Mouse (Mus musculus): Measurements from ENCODE around the gene Grcc10. TPM values are rescaled to one million over a fixed set of nuclear protein-coding genes. Genes with fewer than 3 reads are reported as not detected.

Gene Grcc10
- polyA plus RNA-seq (2012; ENCODE audit: low replicate concordance) = 14.7 and 16.6 TPM in 2 replicates

GRCm38 (mm10) chr6:124740888-124741761, at the start of gene Grcc10:
TSS of gene Grcc10 (minus strand) at chr6:124741374.

GRCm38 (mm10) chr6:124779222-124779983, 38.2 kb upstream of the Grcc10 start, which contains the start of gene Lrrc23:
TSS of gene Lrrc23 (minus strand) at chr6:124779727.

GRCm38 (mm10) chr6:124769101-124769765, 28.1 kb upstream of the Grcc10 start, which contains the start of gene Eno2:
TSS of gene Eno2 (minus strand) at chr6:124769673.

GRCm38 (mm10) chr6:124755831-124756595, 14.8 kb upstream of the Grcc10 start, which contains the start of the genes Gm45234 and Atn1:
TSS of gene Gm45234 (minus strand) at chr6:124756021.
TSS of gene Atn1 (minus strand) at chr6:124756524.

DNA sequence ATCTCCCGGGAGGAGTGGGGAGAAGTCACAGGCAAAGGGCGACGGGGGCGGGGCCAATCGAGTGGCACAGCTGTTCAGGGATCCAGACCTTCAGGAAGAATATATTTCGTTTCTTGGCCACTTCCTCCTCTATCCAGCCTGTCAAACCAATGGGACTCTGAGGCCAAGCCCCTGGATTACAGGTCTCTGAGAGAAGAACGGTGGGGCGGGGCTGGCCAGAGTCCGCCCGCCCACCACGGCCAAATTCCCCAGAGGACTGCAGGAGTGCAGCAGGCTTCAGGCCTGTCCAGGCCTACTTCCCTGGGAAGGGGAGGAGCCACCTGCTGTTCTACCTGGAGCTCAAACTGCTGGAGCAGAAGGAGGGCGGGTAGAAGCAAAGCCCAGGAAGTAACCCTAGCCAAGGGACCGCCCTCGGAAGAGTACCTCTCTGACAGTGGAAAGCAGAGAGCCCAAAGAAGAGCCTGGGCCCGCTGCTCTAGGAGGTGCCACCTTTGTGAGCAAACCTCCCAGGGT, 2.6 kb downstream of the Grcc10 start, which contains the start of gene Ptpn6:
TSS of gene Ptpn6 (minus strand) at position 204 of the 513 bp plus-strand sequence.

GRCm38 (mm10) chr6:124711824-124712782, 29.1 kb downstream of the Grcc10 start, which contains the start of the genes Emg1 and Phb2:
TSS of gene Emg1 (minus strand) at chr6:124712178.
TSS of gene Phb2 (plus strand) at chr6:124712336.

Other genes with a start within 250 kb of the Grcc10 start
- gene C1rl, start 248.3 kb downstream of the Grcc10 start, polyA plus RNA-seq (2012; ENCODE audit: low replicate concordance) = 0.07 and 0.46 TPM in 2 replicates
- gene C1ra, start 229.0 kb downstream of the Grcc10 start, polyA plus RNA-seq (2012; ENCODE audit: low replicate concordance) = 2.6 and 5.0 TPM in 2 replicates
- 0.06 and 0.26 TPM in 2 replicates for gene C1s1, start 199.0 kb downstream of the Grcc10 start, polyA plus RNA-seq (2012; ENCODE audit: low replicate concordance)
- not detected in 2 replicates for gene C1rb, start 171.1 kb downstream of the Grcc10 start, polyA plus RNA-seq (2012; ENCODE audit: low replicate concordance)
- gene C1s2, start 105.3 kb downstream of the Grcc10 start, polyA plus RNA-seq (2012; ENCODE audit: low replicate concordance) = not detected in 2 replicates
- 181 and 313 TPM in 2 replicates for gene Lpcat3, start 78.3 kb downstream of the Grcc10 start, polyA plus RNA-seq (2012; ENCODE audit: low replicate concordance)
- 121 and 214 TPM in 2 replicates for gene Emg1, start 29.2 kb downstream of the Grcc10 start, polyA plus RNA-seq (2012; ENCODE audit: low replicate concordance)
- gene Phb2, start 29.0 kb downstream of the Grcc10 start, polyA plus RNA-seq (2012; ENCODE audit: low replicate concordance) = 176 and 319 TPM in 2 replicates
- 35.0 and 59.4 TPM in 2 replicates for gene Ptpn6, start 2.7 kb downstream of the Grcc10 start, polyA plus RNA-seq (2012; ENCODE audit: low replicate concordance)
- gene Gm45234, start 14.6 kb upstream of the Grcc10 start, polyA plus RNA-seq (2012; ENCODE audit: low replicate concordance) = 6.5 and 9.2 TPM in 2 replicates
- gene Atn1, start 15.2 kb upstream of the Grcc10 start, polyA plus RNA-seq (2012; ENCODE audit: low replicate concordance) = 34.5 and 35.4 TPM in 2 replicates
- 0.11 and 0.80 TPM in 2 replicates for gene Eno2, start 28.3 kb upstream of the Grcc10 start, polyA plus RNA-seq (2012; ENCODE audit: low replicate concordance)
- gene Lrrc23, start 38.4 kb upstream of the Grcc10 start, polyA plus RNA-seq (2012; ENCODE audit: low replicate concordance) = not detected in 2 replicates
- 6.3 and 9.8 TPM in 2 replicates for gene Spsb2, start 67.3 kb upstream of the Grcc10 start, polyA plus RNA-seq (2012; ENCODE audit: low replicate concordance)
- 16.7 and 65.2 TPM in 2 replicates for gene Tpi1, start 72.9 kb upstream of the Grcc10 start, polyA plus RNA-seq (2012; ENCODE audit: low replicate concordance)
- 22.3 and 54.7 TPM in 2 replicates for gene Usp5, start 88.1 kb upstream of the Grcc10 start, polyA plus RNA-seq (2012; ENCODE audit: low replicate concordance)
- 62.0 and 80.4 TPM in 2 replicates for gene Cdca3, start 88.2 kb upstream of the Grcc10 start, polyA plus RNA-seq (2012; ENCODE audit: low replicate concordance)
- gene Gnb3, start 98.9 kb upstream of the Grcc10 start, polyA plus RNA-seq (2012; ENCODE audit: low replicate concordance) = not detected in 2 replicates
- 1.2 and 1.6 TPM in 2 replicates for gene P3h3, start 116.4 kb upstream of the Grcc10 start, polyA plus RNA-seq (2012; ENCODE audit: low replicate concordance)
- gene Gpr162, start 122.6 kb upstream of the Grcc10 start, polyA plus RNA-seq (2012; ENCODE audit: low replicate concordance) = 0.41 and 1.1 TPM in 2 replicates
- gene Cd4, start 146.8 kb upstream of the Grcc10 start, polyA plus RNA-seq (2012; ENCODE audit: low replicate concordance) = 8.6 and 14.1 TPM in 2 replicates
- 15.5 and 17.2 TPM in 2 replicates for gene Lag3, start 170.3 kb upstream of the Grcc10 start, polyA plus RNA-seq (2012; ENCODE audit: low replicate concordance)
- gene Ptms, start 178.7 kb upstream of the Grcc10 start, polyA plus RNA-seq (2012; ENCODE audit: low replicate concordance) = 272 and 614 TPM in 2 replicates
- 197 and 222 TPM in 2 replicates for gene Mlf2, start 190.0 kb upstream of the Grcc10 start, polyA plus RNA-seq (2012; ENCODE audit: low replicate concordance)
- 25.6 and 40.3 TPM in 2 replicates for gene Cops7a, start 224.2 kb upstream of the Grcc10 start, polyA plus RNA-seq (2012; ENCODE audit: low replicate concordance)

Measured in leukemia stem cell, adult 10-12 weeks (primary cell).